Mouse (Mus musculus) left cerebral cortex, adult 9 months (tissue): Measurements from ENCODE around the gene Gm8281.
"Not testable (repeated sequence)": the region's sequence is repeated elsewhere in the genome, so short reads cannot be mapped to it uniquely, and the experiment has no call there.

ENCODE experiments used
- DNase-seq, 2 experiments: peaks; one replicate each; pipeline ENCODE4 v3.0.0; 2022; ENCODE audit warnings: low spot score in 2 of 2

Gm8281 gene

DNA sequence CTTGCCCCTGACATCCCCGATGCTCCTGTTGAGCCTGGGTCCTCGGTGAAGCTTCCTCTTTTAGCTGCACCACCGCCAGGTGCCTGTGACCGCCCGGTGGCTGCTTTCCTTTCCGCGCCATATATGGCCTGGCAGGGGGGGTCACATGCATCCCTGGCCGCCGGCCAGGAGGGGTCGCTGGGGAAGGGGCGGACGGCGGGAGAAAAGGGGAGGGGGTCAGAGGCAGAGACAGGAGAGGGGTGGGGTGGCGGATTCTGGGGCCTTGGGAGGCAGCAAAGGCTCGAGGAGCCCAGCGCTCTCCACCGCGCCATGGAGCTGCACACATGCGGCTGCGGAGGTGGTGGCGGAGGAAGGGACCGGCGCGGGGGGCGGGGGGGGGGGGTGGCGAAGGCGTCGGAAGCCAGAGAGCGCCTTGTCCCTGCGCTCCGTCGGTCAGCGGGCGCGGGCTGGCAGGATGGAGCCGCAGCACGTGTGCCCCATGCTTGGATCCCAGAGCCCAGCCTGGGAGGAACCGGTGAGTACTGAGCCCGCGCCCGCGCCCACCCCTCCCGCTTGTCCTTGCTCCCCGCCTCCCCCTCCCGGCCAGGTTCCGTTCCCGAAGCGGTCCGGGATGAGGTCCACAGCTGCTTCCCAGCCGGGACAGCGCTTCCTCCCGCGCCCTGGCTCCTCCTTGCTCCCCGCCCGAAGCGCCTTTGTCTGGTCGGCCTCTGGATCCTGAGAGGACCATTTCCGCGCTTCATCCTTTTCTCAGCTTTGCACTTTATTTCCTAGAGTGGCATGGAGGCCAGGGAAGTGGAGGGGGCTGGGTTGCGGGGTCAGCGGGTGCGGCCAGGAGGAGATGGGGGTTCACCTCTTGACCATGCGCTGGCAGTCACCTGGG lies at the start of gene Gm8281:
TSS of gene Gm8281 (plus strand) at position 430 of the 880 bp plus-strand sequence.
- not testable (repeated sequence) for DNase-seq

DNA sequence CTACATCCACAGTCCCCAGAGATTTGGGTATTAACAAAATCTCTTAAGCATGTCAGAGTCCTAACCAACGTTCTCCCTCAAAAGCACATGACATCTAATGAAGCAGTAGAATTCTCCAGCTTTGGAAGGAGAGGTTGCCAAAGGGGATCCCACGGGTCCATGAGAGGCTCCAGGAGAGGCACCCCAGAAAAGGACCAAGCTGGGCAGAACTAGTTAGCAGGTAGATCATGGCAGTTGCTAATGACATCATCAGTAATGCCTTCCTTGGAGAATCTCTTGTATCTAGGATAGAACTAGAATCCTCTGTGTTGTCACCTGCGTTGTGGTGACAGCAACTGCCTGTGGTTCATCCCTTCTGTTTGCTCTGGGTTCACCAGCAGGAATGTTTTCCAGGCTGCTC lies 20.5 kb upstream of the Gm8281 start, which contains the start of gene 4930555G01Rik:
TSS of gene 4930555G01Rik (plus strand) at position 301 of the 400 bp plus-strand sequence.
- not testable (repeated sequence) for DNase-seq

- DNase-seq: not testable (repeated sequence)
Measured at GRCm38 (mm10) chr14:5131219-5131618, 60.4 kb downstream of the Gm8281 start, which contains the start of gene Gm8279. Gene Gm8279 (plus strand): TSS chr14:5131519.
